Mouse (Mus musculus) forebrain, embryonic 13.5 days (tissue): Measurements from ENCODE around the gene Atp1b2. TPM values are rescaled to one million over a fixed set of nuclear protein-coding genes. Genes with fewer than 3 reads are reported as not detected.
A peak's percentile ranks its signal among the peaks of the same experiment; 100 is the strongest.

ENCODE experiments used
- ATAC-seq: fragments of 200-750 bp; cut with Nextera tagmentation; 2 replicates; pipeline ENCODE4 v1.8.0; 2017
- H3K27ac ChIP-seq: fragments of 300-500 bp; sonication (generic); 2 replicates; pipeline ENCODE4 v1.5.1; 2015; ENCODE audit warnings: inconsistent platforms, mild to moderate bottlenecking, moderate library complexity
- H3K27me3 ChIP-seq: fragments of 300-500 bp; sonication (generic); 2 replicates; pipeline ENCODE4 v1.6.1; 2015; ENCODE audit warnings: mild to moderate bottlenecking, inconsistent platforms
- H3K36me3 ChIP-seq: fragments of 300-500 bp; sonication (generic); 2 replicates; pipeline ENCODE4 v1.6.1; 2015; ENCODE audit warnings: mild to moderate bottlenecking, inconsistent platforms; ENCODE audit not compliant: poor library complexity, severe bottlenecking
- H3K4me1 ChIP-seq: fragments of 300-500 bp; sonication (generic); 2 replicates; pipeline ENCODE4 v1.6.1; 2015; ENCODE audit warnings: inconsistent platforms
- H3K4me2 ChIP-seq: fragments of 300-500 bp; sonication (generic); 2 replicates; pipeline ENCODE4 v1.6.1; 2015; ENCODE audit warnings: inconsistent platforms, mild to moderate bottlenecking, moderate library complexity
- H3K4me3 ChIP-seq: fragments of 300-500 bp; sonication (generic); 2 replicates; pipeline ENCODE4 v1.5.1; 2015; ENCODE audit warnings: mild to moderate bottlenecking, inconsistent platforms
- H3K9ac ChIP-seq: fragments of 300-500 bp; sonication (generic); 2 replicates; pipeline ENCODE4 v1.6.1; 2015; ENCODE audit warnings: mild to moderate bottlenecking, inconsistent platforms
- H3K9me3 ChIP-seq: fragments of 300-500 bp; sonication (generic); replicated peaks from 2 replicates; pipeline ENCODE4 v1.6.1; 2016; ENCODE audit warnings: inconsistent platforms
- WGBS: fragments of 180-500 bp; shearing (Covaris S2); methylation state at CpG from one replicate; pipeline ENCODE4 v1.1.7; 2015; 5-methylcytosine and 5-hydroxymethylcytosine counted together
- polyA plus RNA-seq: library from polyadenylated mRNA; unstranded; fragments of >200 nt; fragmentation: Nextera tagmentation; extraction: Ambion mirVana; gene quantifications from 2 replicates; pipeline ENCODE4 v1.2.1, GENCODE M21; 2015

The Atp1b2 gene
- polyA plus RNA-seq, 1 experiment from 2014 or later: 12.7 TPM

DNA sequence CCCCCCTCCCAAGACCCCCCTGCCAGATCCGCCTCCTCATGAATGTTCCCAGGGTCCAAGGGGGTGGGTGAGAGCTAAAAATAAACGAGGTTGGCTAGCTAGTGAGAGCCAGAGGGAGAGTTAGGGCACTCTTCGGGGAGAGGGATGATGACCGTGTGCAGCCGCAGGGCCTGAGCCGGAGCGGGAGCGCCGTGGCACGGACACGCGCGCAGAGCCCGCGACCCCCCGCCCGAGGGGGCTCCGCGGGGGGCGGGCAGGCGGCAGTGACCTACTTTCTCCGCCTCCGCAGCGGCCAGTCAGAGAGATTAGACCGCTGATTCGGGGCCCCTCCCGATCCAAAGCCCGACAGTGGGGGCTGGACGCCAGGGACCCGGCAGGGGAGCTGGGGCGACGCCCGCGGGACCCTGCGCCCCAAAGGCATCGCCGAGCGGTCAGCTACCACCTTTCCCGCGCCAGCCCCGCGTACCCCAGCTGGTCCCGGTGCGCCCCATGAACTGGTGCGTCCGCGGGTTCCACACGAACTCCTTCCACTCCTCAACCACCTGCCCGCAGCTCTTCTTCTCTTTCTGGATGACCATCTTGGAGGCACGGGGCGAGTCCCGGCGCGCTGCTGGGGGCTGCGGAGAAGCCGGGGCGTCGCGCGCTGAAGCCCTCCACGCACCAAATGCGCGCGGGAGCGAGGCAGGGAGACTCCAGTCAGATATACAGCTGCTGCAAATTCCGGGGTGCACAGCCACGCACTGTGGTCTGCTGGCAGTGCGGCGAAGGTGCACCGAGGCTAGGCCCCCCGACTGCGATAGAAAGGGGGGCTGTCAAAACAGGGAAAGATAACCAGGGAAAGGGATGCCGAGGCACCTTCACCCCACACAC lies 712 bp downstream of the Atp1b2 start:
- Histone ChIP-seq H3K36me3 (peaks cover 16% of the 10 kb centered on the region), H3K27ac (peak overlapping the region; percentile 63), H3K4me3 (peak overlapping the region; percentile 73), H3K4me2 (peak overlapping the region; percentile 100), H3K27me3 (no peaks in the 10 kb centered on the region), H3K9ac (peak overlapping the region; percentile 87), H3K4me1 (peaks cover 32% of the 10 kb centered on the region), H3K9me3 (no peaks in the 10 kb centered on the region)
- peak; percentile 63 for ATAC-seq
- WGBS: under 1% methylated on average over 56 of the region's 73 CpGs

DNA sequence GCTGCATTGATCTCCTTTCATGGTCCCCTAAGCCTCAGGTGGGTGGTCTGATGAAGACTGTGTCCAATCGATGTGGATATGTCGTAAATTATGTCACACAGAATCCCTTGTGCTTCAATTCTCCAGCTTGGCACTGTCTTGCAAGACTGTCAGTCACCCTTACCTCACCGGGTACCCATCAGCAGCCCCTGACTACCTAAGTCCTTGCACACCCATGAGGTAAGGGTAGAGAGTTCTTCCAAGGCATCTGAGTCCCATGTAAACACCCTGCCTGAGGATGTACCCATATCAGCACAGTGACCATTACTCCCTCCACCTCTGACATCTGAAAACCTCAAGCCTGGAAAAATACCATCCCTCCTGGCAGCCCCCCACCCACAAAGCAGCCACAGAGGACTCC lies 1.4 kb downstream of the Atp1b2 start:
- WGBS: 61% methylated on average over 3 of the region's 3 CpGs
- Histone ChIP-seq H3K9ac (peak overlapping the region; percentile 87), H3K27me3 (no peaks in the 10 kb centered on the region), H3K27ac (no peak overlapping the region), H3K9me3 (no peaks in the 10 kb centered on the region), H3K4me3 (peak overlapping the region; percentile 73), H3K36me3 (peaks cover 16% of the 10 kb centered on the region), H3K4me2 (peak overlapping the region; percentile 100), H3K4me1 (peaks cover 38% of the 10 kb centered on the region)
- ATAC-seq: no peak

DNA sequence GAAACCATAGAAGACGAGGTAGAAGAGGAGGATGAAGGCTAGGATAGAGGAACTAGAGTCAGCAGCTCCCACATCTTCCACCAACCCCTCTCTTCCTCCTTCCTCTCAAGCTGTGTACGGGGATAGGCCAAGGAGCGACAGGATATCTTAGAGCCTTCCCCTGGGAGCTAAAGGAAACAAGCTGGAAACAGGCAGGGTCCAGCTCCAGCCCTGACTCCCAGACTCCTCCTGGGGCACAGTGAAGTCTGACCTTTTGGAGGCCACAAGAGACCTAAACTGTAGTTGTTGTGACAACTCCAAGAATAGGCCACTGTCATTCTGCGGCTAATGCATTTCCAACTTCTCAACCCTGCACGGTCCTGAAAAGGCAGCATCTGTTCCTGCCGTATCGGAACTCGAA lies 2.2 kb downstream of the Atp1b2 start:
- H3K27me3 ChIP-seq: no peaks in the 10 kb centered on the region
- H3K9ac ChIP-seq: no peak overlapping the region
- H3K9me3 ChIP-seq: no peaks in the 10 kb centered on the region
- H3K27ac ChIP-seq: no peak overlapping the region
- peak overlapping the region; percentile 100; the same call in 1 of the 2 replicates for H3K4me2 ChIP-seq
- no peak for ATAC-seq
- 88% methylated on average over 8 of the region's 8 CpGs for WGBS
- peaks cover 16% of the 10 kb centered on the region for H3K36me3 ChIP-seq
- H3K4me3 ChIP-seq: no peak overlapping the region
- peaks cover 38% of the 10 kb centered on the region for H3K4me1 ChIP-seq

DNA sequence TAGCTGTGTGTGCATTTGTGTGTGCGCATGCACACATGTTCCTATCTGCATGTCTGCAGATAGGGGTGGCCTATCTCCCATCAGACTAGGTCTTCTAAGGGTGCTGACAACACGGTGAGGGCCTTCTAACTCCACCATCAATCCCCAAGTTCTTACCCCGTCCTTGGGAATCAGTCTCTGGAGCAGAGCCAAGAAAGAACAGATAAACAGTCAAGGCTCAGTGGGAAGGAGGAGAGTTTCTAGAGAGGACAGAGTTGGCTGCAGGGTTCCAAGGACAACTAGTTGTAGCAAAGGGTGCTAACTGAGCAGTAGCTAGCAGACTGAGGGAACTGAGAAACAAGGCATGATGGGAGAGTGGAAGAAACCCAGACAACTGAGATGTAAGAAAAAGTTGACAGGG lies 4.0 kb downstream of the Atp1b2 start:
- Histone ChIP-seq H3K27me3 (no peaks in the 10 kb centered on the region), H3K4me1 (peaks cover 38% of the 10 kb centered on the region), H3K27ac (no peak overlapping the region), H3K9ac (no peak overlapping the region), H3K4me3 (no peak overlapping the region), H3K4me2 (no peak overlapping the region), H3K9me3 (no peaks in the 10 kb centered on the region), H3K36me3 (peaks cover 16% of the 10 kb centered on the region)
- 82% methylated on average over 3 of the region's 3 CpGs for WGBS
- ATAC-seq: no peak

DNA sequence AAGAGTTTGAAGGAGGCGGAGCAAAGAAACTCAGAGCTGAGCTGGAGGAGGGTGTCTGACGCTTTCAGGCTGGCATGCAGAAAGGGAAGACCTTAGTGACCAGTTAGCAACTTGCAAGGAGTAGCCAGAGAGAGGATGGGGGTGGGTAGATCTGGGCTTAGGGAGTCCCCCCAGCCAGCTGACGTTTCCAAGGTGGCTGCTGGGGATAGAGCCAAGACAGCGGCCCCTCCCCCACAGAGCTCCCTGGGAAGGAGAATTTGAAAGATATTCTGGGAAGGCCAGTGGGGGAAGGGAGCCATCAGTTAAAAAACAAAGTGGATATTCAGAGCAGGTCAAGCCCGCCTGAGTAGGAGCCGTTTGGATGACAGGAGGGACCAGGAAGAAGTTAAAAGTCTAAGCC lies 5.6 kb downstream of the Atp1b2 start:
- Histone ChIP-seq H3K4me1 (peaks cover 31% of the 10 kb centered on the region), H3K27me3 (no peaks in the 10 kb centered on the region), H3K36me3 (peaks cover 21% of the 10 kb centered on the region), H3K4me3 (no peak overlapping the region), H3K27ac (no peak overlapping the region), H3K9me3 (no peaks in the 10 kb centered on the region), H3K4me2 (peak overlapping the region; percentile 17; the same call in 1 of the 2 replicates), H3K9ac (0 out of 2 replicates have a peak overlapping the region, but pooled peaks have one; percentile 1)
- 9% methylated on average over 6 of the region's 6 CpGs for WGBS
- no peak for ATAC-seq

DNA sequence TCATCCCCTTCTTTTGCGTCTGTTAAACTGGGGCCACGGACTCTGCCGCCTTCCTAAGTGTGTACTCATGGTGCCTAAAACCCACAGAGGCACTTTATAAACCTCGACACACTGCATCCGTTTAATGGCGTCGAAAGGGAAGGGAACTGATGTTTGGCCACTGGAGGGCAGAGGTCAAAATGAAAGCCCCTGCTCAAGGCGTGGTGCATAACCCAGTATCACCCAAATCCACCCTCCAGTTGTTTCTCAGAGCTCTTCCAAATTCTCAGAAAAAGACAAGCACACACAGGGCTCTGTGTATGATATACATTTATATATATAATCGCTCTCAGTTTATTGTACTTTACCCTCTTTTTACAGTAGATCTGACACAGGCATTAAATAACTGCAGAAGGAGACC lies 6.3 kb downstream of the Atp1b2 start:
- H3K9ac ChIP-seq: 0 out of 2 replicates have a peak overlapping the region, but pooled peaks have one; percentile 1
- no peak overlapping the region for H3K4me2 ChIP-seq
- no peak for ATAC-seq

DNA sequence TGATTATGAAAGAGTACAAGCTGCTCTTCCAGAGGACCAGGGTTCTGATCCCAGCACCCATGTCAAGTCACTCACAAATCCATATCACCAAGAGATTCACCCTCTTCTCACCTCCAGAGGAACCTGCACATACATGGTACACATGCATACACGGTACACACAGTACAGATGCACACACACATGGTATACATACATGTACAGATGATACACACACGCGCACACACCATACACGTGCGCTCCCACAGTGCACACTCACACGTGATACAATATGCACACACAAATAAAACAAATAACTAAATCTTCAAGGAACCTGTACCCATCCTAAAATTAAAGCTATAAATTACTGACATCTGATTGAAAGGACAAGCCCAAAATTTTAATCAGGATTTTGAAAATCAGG lies 10.9 kb downstream of the Atp1b2 start:
- Histone ChIP-seq H3K4me2 (no peak overlapping the region), H3K9ac (no peak overlapping the region), H3K27ac (no peak overlapping the region), H3K27me3 (no peaks in the 10 kb centered on the region), H3K4me3 (no peak overlapping the region), H3K4me1 (peaks cover 12% of the 10 kb centered on the region), H3K36me3 (peaks cover 39% of the 10 kb centered on the region), H3K9me3 (no peaks in the 10 kb centered on the region)
- WGBS: 96% methylated on average over 6 of the region's 6 CpGs
- no peak for ATAC-seq

More for the DNA sequence above, 6.3 kb downstream of the Atp1b2 start:
- no peaks in the 10 kb centered on the region for H3K27me3 ChIP-seq
- no peak overlapping the region for H3K4me3 ChIP-seq
- H3K36me3 ChIP-seq: peaks cover 21% of the 10 kb centered on the region
- H3K9me3 ChIP-seq: no peaks in the 10 kb centered on the region
- WGBS: 12% methylated on average over 9 of the region's 9 CpGs
- H3K4me1 ChIP-seq: peaks cover 25% of the 10 kb centered on the region
- H3K27ac ChIP-seq: no peak overlapping the region; the same call in 1 of the 2 replicates

DNA sequence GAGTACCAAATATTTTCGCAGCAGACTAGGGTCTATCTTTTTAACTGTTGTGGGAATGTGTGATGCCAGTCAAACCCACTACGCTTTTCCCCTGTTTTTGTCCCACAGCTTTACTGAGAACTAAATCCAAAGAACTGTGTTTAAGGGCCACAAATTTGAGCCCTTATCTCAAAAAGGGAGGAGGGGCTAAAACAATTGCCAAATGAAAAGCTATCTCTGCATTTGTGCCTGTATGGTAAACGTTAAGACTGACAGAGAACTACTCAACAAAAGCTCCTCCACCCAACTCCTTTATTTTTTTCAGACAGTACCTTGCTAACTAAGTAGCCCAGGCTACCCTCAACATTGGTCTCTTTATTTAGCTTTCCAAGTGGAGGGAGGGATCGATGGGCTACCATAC lies 12.9 kb downstream of the Atp1b2 start:
- no peaks in the 10 kb centered on the region for H3K27me3 ChIP-seq
- H3K4me1 ChIP-seq: peaks cover 8% of the 10 kb centered on the region
- ATAC-seq: no peak
- H3K9me3 ChIP-seq: no peaks in the 10 kb centered on the region
- no peak overlapping the region for H3K4me3 ChIP-seq
- peak overlapping the region; percentile 40 for H3K27ac ChIP-seq
- H3K4me2 ChIP-seq: no peak overlapping the region
- no peak overlapping the region for H3K9ac ChIP-seq
- peaks cover 60% of the 10 kb centered on the region for H3K36me3 ChIP-seq
- 85% methylated on average over 4 of the region's 4 CpGs for WGBS

DNA sequence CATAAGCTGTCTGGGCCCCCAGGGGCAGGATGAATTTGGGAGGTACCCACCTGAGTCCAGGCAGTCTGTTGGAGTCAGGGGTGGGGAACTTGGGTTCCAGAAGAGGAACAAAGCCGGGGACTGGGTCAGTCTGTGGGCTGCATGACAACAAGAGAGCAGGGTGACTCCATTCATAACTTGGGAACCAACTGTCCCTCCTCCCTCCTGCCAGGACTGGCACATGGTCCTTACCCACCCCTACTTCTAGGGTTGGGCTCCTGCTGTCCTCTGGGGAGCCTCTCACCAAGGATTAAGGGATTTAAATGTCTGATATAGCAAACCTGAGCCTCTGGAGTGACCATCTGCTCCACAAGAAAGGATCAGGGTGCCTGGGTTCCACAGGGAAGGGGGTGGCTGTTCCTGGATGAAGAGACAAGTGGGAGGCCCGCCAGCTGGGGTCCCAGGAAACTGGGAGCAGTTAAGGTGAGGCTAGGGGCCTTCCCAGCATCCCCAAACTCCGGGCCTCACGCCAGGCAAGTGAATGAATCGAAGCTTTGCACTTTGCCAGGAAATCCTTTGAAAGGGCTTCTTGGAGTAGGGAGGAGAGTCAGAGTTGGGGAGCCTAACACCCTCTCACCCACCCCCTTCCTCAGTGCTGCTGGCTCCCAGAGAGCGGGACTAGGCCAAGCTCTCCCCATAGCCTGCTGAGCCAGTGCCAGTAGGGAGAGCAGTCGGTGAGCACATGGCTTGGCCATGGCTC lies 13.7 kb downstream of the Atp1b2 start:
- WGBS: 57% methylated on average over 7 of the region's 7 CpGs
- H3K36me3 ChIP-seq: peaks cover 67% of the 10 kb centered on the region
- H3K27me3 ChIP-seq: no peaks in the 10 kb centered on the region
- H3K4me3 ChIP-seq: no peak overlapping the region
- ATAC-seq: peak; percentile 67; the same call in 1 of the 2 replicates
- H3K9ac ChIP-seq: no peak overlapping the region; the same call in 1 of the 2 replicates
- no peak overlapping the region for H3K4me2 ChIP-seq
- H3K9me3 ChIP-seq: no peaks in the 10 kb centered on the region
- peaks cover 8% of the 10 kb centered on the region for H3K4me1 ChIP-seq
- peak overlapping the region; percentile 40 for H3K27ac ChIP-seq

DNA sequence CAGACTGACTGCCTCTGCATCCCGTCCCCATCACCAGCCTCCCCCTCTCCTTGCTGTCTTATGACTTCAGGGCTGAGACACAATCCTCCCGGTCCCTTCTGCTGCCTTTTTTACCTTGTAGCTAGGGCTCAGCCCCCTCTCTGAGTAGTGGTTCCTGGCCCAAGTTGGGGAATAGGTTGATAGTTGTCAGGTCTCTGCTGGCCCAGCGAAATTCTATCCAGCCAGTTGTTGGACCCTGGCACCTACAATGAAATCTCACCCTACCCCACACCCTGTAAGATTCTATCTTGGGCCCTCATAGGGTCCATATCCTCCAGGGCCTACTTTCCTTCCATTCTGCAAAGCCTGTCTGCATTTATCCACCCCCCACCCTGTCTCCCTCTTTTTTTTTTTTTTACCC lies 14.3 kb downstream of the Atp1b2 start:
- H3K36me3 ChIP-seq: peaks cover 69% of the 10 kb centered on the region
- H3K27me3 ChIP-seq: no peaks in the 10 kb centered on the region
- no peak for ATAC-seq
- no peak overlapping the region for H3K4me2 ChIP-seq
- no peak overlapping the region for H3K27ac ChIP-seq
- H3K9ac ChIP-seq: no peak overlapping the region
- H3K4me3 ChIP-seq: no peak overlapping the region
- WGBS: 85% methylated on average over 3 of the region's 3 CpGs
- H3K4me1 ChIP-seq: peaks cover 8% of the 10 kb centered on the region
- H3K9me3 ChIP-seq: no peaks in the 10 kb centered on the region

DNA sequence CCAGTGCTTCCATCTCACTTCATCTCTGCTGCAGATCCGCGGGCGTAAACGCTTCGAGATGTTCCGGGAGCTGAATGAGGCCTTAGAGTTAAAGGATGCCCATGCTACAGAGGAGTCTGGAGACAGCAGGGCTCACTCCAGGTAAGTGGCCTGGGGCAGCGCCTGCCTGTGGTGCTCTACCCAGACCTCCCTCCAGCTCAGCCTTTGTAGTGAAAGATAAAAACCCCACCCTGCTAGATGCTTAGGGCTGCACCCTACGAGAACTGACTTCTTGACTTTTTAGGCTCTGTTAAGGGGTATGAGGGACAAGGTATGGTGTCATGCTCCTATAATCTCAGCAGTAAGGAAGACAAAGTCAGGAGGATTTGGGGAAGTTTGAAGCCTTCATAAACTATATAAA lies 15.1 kb downstream of the Atp1b2 start:
- Histone ChIP-seq H3K27me3 (no peaks in the 10 kb centered on the region), H3K9ac (no peak overlapping the region), H3K4me1 (peaks cover 8% of the 10 kb centered on the region), H3K4me2 (no peak overlapping the region), H3K36me3 (peaks cover 67% of the 10 kb centered on the region), H3K27ac (no peak overlapping the region), H3K4me3 (no peak overlapping the region), H3K9me3 (no peaks in the 10 kb centered on the region)
- WGBS: 94% methylated on average over 8 of the region's 8 CpGs
- no peak for ATAC-seq

DNA sequence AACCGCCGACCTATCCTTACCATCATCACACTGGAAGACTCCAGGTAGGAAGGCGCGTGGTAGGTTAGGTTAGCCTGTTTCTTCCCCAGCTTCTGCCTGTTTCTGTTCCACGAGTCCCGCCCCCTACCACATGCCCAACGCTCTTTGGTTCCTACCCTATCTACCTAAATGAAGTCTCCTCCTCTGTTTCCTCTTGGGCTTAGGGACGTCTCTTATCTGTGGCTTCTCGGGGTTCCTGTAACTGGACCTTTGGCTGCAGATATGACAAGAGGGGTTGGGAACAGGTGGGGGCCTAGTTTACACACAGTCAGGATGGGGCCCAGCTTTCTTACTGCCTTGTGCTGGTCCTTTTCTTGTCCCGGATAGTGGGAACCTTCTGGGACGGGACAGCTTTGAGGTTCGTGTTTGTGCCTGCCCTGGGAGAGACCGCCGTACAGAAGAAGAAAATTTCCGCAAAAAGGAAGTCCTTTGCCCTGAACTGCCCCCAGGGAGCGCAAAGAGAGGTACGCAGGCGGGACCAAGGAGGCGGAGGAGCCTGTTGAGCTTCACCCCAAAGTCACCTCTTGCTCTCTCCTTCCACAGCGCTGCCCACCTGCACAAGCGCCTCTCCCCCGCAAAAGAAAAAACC lies 16.4 kb downstream of the Atp1b2 start:
- H3K36me3 ChIP-seq: peaks cover 64% of the 10 kb centered on the region
- no peak overlapping the region for H3K4me2 ChIP-seq
- no peak for ATAC-seq
- H3K27me3 ChIP-seq: no peaks in the 10 kb centered on the region
- H3K9ac ChIP-seq: no peak overlapping the region
- H3K27ac ChIP-seq: no peak overlapping the region
- H3K4me1 ChIP-seq: peaks cover 8% of the 10 kb centered on the region
- no peak overlapping the region for H3K4me3 ChIP-seq
- 93% methylated on average over 22 of the region's 22 CpGs for WGBS
- H3K9me3 ChIP-seq: no peaks in the 10 kb centered on the region
